Mouse (Mus musculus): ENCODE measurements at regions not wholly inside any gene's neighbourhood (a gene's known extent, or its start where the extent isn't known, plus 50 kb on each side); places are given as distances from the start of the nearest gene placed in this dataset.

GRCm38 (mm10) chr4:148744053-148744452 lies 60.2 kb upstream of the Casz1 start:
- Histone ChIP-seq H3K27ac (ENCODE audit: insufficient read depth, low read depth, low read length) (no peak overlapping the region), H3K4me3 (ENCODE audit: insufficient read depth, low read length) (no peak overlapping the region), H3K4me1 (ENCODE audit: control insufficient read depth, insufficient read depth, low read length) (no peaks in the 10 kb centered on the region)
- no peak for TF ChIP-seq POLR2A (IDR thresholded peaks at IDR 0.05; ENCODE audit: borderline replicate concordance, low read depth, low read length)
- no peak for TF ChIP-seq CTCF (IDR thresholded peaks at IDR 0.05; ENCODE audit: low read depth, low read length)

- H3K4me1 ChIP-seq (ENCODE audit: control insufficient read depth, insufficient read depth, low read length), result no peaks in the 10 kb centered on the region
- H3K4me3 ChIP-seq (ENCODE audit: insufficient read depth, low read length), result no peak overlapping the region
- TF ChIP-seq CTCF (IDR thresholded peaks at IDR 0.05; ENCODE audit: low read depth, low read length) (no peak), POLR2A (IDR thresholded peaks at IDR 0.05; ENCODE audit: borderline replicate concordance, low read depth, low read length) (no peak)
- H3K27ac ChIP-seq (ENCODE audit: insufficient read depth, low read depth, low read length), result no peak overlapping the region
Observed at GRCm38 (mm10) chr4:148746460-148747314, 57.5 kb upstream of the Casz1 start.

GRCm38 (mm10) chr4:148747315-148747644 lies 56.9 kb upstream of the Casz1 start:
- TF ChIP-seq POLR2A (IDR thresholded peaks at IDR 0.05; ENCODE audit: borderline replicate concordance, low read depth, low read length), result no peak
- no peak for TF ChIP-seq CTCF (IDR thresholded peaks at IDR 0.05; ENCODE audit: low read depth, low read length)
- Histone ChIP-seq H3K4me3 (ENCODE audit: insufficient read depth, low read length) (no peak overlapping the region), H3K4me1 (ENCODE audit: control insufficient read depth, insufficient read depth, low read length) (no peaks in the 10 kb centered on the region), H3K27ac (ENCODE audit: insufficient read depth, low read depth, low read length) (no peak overlapping the region)

DNA sequence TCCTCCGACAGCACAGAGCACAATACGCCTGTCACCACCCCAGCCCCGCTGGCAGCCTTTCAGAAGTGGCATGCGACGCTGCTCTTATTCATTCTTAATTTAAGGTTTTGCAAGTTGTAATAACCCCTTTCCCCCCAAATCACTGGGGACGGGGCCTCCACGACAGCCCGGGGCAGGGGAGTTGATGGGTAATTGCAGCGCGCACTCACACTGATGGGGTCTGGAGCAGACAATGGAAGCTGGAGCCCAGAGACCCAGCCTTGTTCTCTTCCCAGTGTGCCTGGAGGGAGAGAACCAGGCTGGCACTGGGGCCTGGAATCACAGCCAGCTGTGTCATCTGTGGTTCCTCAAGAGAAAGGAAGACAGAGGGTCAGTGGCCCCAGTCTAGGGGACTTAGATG lies 54.2 kb upstream of the Casz1 start:
- no peak for TF ChIP-seq CTCF (IDR thresholded peaks at IDR 0.05; ENCODE audit: low read depth, low read length)
- TF ChIP-seq POLR2A (IDR thresholded peaks at IDR 0.05; ENCODE audit: borderline replicate concordance, low read depth, low read length), result no peak
- Histone ChIP-seq H3K27ac (ENCODE audit: insufficient read depth, low read depth, low read length) (no peak overlapping the region), H3K4me3 (ENCODE audit: insufficient read depth, low read length) (no peak overlapping the region), H3K4me1 (ENCODE audit: control insufficient read depth, insufficient read depth, low read length) (no peaks in the 10 kb centered on the region)

GRCm38 (mm10) chr4:148751591-148751990 lies 52.6 kb upstream of the Casz1 start:
- Histone ChIP-seq H3K4me1 (ENCODE audit: control insufficient read depth, insufficient read depth, low read length) (no peaks in the 10 kb centered on the region), H3K27ac (ENCODE audit: insufficient read depth, low read depth, low read length) (no peak overlapping the region), H3K4me3 (ENCODE audit: insufficient read depth, low read length) (no peak overlapping the region)
- TF ChIP-seq POLR2A (IDR thresholded peaks at IDR 0.05; ENCODE audit: borderline replicate concordance, low read depth, low read length), result no peak
- TF ChIP-seq CTCF (IDR thresholded peaks at IDR 0.05; ENCODE audit: low read depth, low read length), result no peak

- Histone ChIP-seq H3K4me3 (ENCODE audit: insufficient read depth, low read length) (no peak overlapping the region), H3K27ac (ENCODE audit: insufficient read depth, low read depth, low read length) (no peak overlapping the region), H3K4me1 (ENCODE audit: control insufficient read depth, insufficient read depth, low read length) (no peaks in the 10 kb centered on the region)
- TF ChIP-seq CTCF (IDR thresholded peaks at IDR 0.05; ENCODE audit: low read depth, low read length) (no peak), POLR2A (IDR thresholded peaks at IDR 0.05; ENCODE audit: borderline replicate concordance, low read depth, low read length) (no peak)
Observed at GRCm38 (mm10) chr4:148752360-148753093, 51.7 kb upstream of the Casz1 start.

GRCm38 (mm10) chr4:148753143-148753798 lies 51.0 kb upstream of the Casz1 start:
- Histone ChIP-seq H3K4me1 (ENCODE audit: control insufficient read depth, insufficient read depth, low read length) (no peaks in the 10 kb centered on the region), H3K4me3 (ENCODE audit: insufficient read depth, low read length) (no peak overlapping the region), H3K27ac (ENCODE audit: insufficient read depth, low read depth, low read length) (no peak overlapping the region)
- TF ChIP-seq CTCF (IDR thresholded peaks at IDR 0.05; ENCODE audit: low read depth, low read length) (no peak), POLR2A (IDR thresholded peaks at IDR 0.05; ENCODE audit: borderline replicate concordance, low read depth, low read length) (no peak)

DNA sequence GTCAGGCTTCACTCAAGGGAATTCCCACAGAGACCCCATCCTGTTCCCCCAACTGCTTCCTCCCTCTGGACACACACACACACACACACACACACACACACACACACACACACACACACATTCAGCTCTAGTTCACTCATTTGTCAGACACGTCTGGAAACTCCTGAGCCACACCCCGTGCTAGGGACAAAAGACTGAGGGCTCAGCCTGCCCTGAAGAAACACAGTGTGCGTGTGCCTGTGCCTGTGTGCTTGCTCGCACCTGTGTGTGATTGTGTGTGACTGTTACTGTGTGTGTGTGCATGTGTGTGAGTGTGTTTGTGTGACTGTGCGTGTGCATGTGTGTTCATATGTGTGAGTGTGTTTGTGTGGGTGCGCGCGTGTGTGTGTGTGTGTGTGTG lies 50.4 kb upstream of the Casz1 start:
- H3K4me3 ChIP-seq (ENCODE audit: insufficient read depth, low read length), result no peak overlapping the region
- H3K27ac ChIP-seq (ENCODE audit: insufficient read depth, low read depth, low read length), result no peak overlapping the region

More for the DNA sequence above, 50.4 kb upstream of the Casz1 start:
- H3K4me1 ChIP-seq (ENCODE audit: control insufficient read depth, insufficient read depth, low read length), result peaks cover 3% of the 10 kb centered on the region
- TF ChIP-seq CTCF (IDR thresholded peaks at IDR 0.05; ENCODE audit: low read depth, low read length) (no peak), POLR2A (IDR thresholded peaks at IDR 0.05; ENCODE audit: borderline replicate concordance, low read depth, low read length) (no peak)

Measured in bone marrow macrophage, adult 2 months (primary cell).